Mouse (Mus musculus) liver, adult 2 months (tissue): Measurements from ENCODE around the gene Hcn3. TPM values are rescaled to one million over a fixed set of nuclear protein-coding genes. Genes with fewer than 3 reads are reported as not detected.

Experiments
- DNase-seq: peaks from one replicate; pipeline ENCODE4 v3.0.0-alpha.2; 2011; ENCODE audit warnings: low read depth, low spot score; ENCODE audit errors: extremely low read depth
- H3K27ac ChIP-seq: fragments of 200-500 bp; replicated peaks from 2 replicates; pipeline ENCODE4 v1.5.1; 2012; ENCODE audit warnings: low read depth, mild to moderate bottlenecking, control low read depth, inconsistent platforms, low read length; ENCODE audit not compliant: insufficient read depth
- H3K27me3 ChIP-seq: fragments of 200-500 bp; 2 replicates; pipeline ENCODE4 v1.6.1; 2012; ENCODE audit warnings: mild to moderate bottlenecking, moderate library complexity, low read length, inconsistent platforms; ENCODE audit not compliant: control insufficient read depth, insufficient read depth
- H3K36me3 ChIP-seq: fragments of 200-500 bp; 2 replicates; pipeline ENCODE4 v1.6.1; 2012; ENCODE audit warnings: low read length, inconsistent platforms; ENCODE audit not compliant: control insufficient read depth, insufficient read depth
- H3K4me1 ChIP-seq: fragments of 200-500 bp; 2 replicates; pipeline ENCODE4 v1.6.1; 2011; ENCODE audit warnings: low read length; ENCODE audit not compliant: control insufficient read depth, insufficient read depth
- H3K4me3 ChIP-seq: fragments of 200-500 bp; 2 replicates; pipeline ENCODE4 v1.5.1; 2011; ENCODE audit warnings: low read depth, mild to moderate bottlenecking, control low read depth, low read length, moderate library complexity; ENCODE audit not compliant: insufficient read depth
- H3K79me2 ChIP-seq: fragments of 200-500 bp; 2 replicates; pipeline ENCODE4 v1.6.1; 2012; ENCODE audit warnings: inconsistent platforms, mild to moderate bottlenecking, low read length, moderate library complexity; ENCODE audit not compliant: control insufficient read depth, insufficient read depth
- H3K9ac ChIP-seq: fragments of 200-500 bp; 2 replicates; pipeline ENCODE4 v1.6.1; 2012; ENCODE audit warnings: low read depth, mild to moderate bottlenecking, control low read depth, inconsistent platforms, low read length
- CTCF ChIP-seq: fragments of 200-500 bp; IDR thresholded peaks from 2 replicates; pipeline ENCODE4 v1.5.1; 2011; ENCODE audit warnings: low read depth, low read length, control low read depth
- POLR2A ChIP-seq: fragments of 200-500 bp; IDR thresholded peaks from 2 replicates; pipeline ENCODE4 v1.6.1; 2011; ENCODE audit warnings: low read length, control low read depth; ENCODE audit not compliant: insufficient read depth; ENCODE audit errors: extremely low read depth
- WGBS: fragments of 180-500 bp; shearing (Covaris S2); methylation state at CpG from one replicate; pipeline ENCODE4 v1.1.7; 2018; 5-methylcytosine and 5-hydroxymethylcytosine counted together
- polyA plus RNA-seq: library from polyadenylated mRNA; depleted of rRNA; stranded (reverse); fragments of >200 nt; gene quantifications from 2 replicates; pipeline ENCODE4 v1.2.3, GENCODE M21; 2012
- total RNA-seq: library from RNA; depleted of rRNA; stranded (reverse); fragments of >200 nt; gene quantifications from 2 replicates; pipeline ENCODE4 v1.2.3, GENCODE M21; 2014

Hcn3 gene
- total and polyA plus RNA-seq, 2 experiments: 0.09 to 0.44 TPM

GRCm38 (mm10) chr3:89124241-89124640 is 35.8 kb downstream of the Hcn3 start:
- no peaks in the 10 kb centered on the region for H3K36me3 ChIP-seq
- 30% methylated on average over 3 of the region's 3 CpGs for WGBS

GRCm38 (mm10) chr3:89123313-89123712 is 36.7 kb downstream of the Hcn3 start:
- H3K36me3 ChIP-seq: no peaks in the 10 kb centered on the region
- no peaks in the 10 kb centered on the region for H3K4me1 ChIP-seq
- no peaks in the 10 kb centered on the region for H3K79me2 ChIP-seq
- no peak overlapping the region for H3K27ac ChIP-seq
- 51% methylated on average over 2 of the region's 2 CpGs for whole genome bisulfite sequencing
- H3K4me3 ChIP-seq: no peak overlapping the region
- no peak for DNase-seq
- no peak for TF ChIP-seq POLR2A
- TF ChIP-seq CTCF: no peak
- H3K27me3 ChIP-seq: no peaks in the 10 kb centered on the region
- H3K9ac ChIP-seq: no peak overlapping the region

More at GRCm38 (mm10) chr3:89124241-89124640, 35.8 kb downstream of the Hcn3 start:
- no peak overlapping the region for H3K9ac ChIP-seq
- TF ChIP-seq CTCF: no peak
- TF ChIP-seq POLR2A: no peak
- no peak overlapping the region for H3K4me3 ChIP-seq
- H3K27me3 ChIP-seq: no peaks in the 10 kb centered on the region
- no peak overlapping the region for H3K27ac ChIP-seq
- no peaks in the 10 kb centered on the region for H3K4me1 ChIP-seq
- DNase-seq: no peak
- no peaks in the 10 kb centered on the region for H3K79me2 ChIP-seq

- no peak overlapping the region for H3K4me3 ChIP-seq
- H3K9ac ChIP-seq: no peak overlapping the region
- no peaks in the 10 kb centered on the region for H3K27me3 ChIP-seq
- no peak overlapping the region for H3K27ac ChIP-seq
- no peaks in the 10 kb centered on the region for H3K79me2 ChIP-seq
- DNase-seq: peak; percentile 63
- TF ChIP-seq CTCF (peak; percentile 48), POLR2A (no peak)
- peaks cover 3% of the 10 kb centered on the region; the same call in 1 of the 2 replicates for H3K4me1 ChIP-seq
- 15% methylated on average over 2 of the region's 2 CpGs for WGBS
- H3K36me3 ChIP-seq: no peaks in the 10 kb centered on the region
Observed at GRCm38 (mm10) chr3:89115522-89115921, 44.5 kb downstream of the Hcn3 start.

- H3K27ac ChIP-seq: peak overlapping the region; percentile 99
- WGBS: 37% methylated on average over 4 of the region's 4 CpGs
- H3K79me2 ChIP-seq: no peaks in the 10 kb centered on the region
- TF ChIP-seq CTCF (no peak), POLR2A (0 out of 2 replicates have a peak, but pooled peaks have one; percentile 28)
- peaks cover 7% of the 10 kb centered on the region; the same call in 1 of the 2 replicates for H3K4me1 ChIP-seq
- DNase-seq: peak; percentile 99
- peak overlapping the region; percentile 37; the same call in 1 of the 2 replicates for H3K9ac ChIP-seq
- no peak overlapping the region for H3K4me3 ChIP-seq
- H3K36me3 ChIP-seq: no peaks in the 10 kb centered on the region
- no peaks in the 10 kb centered on the region for H3K27me3 ChIP-seq
Observed at GRCm38 (mm10) chr3:89113058-89113457, 46.9 kb downstream of the Hcn3 start.

GRCm38 (mm10) chr3:89108146-89108545 is 51.9 kb downstream of the Hcn3 start:
- Histone ChIP-seq H3K36me3 (no peaks in the 10 kb centered on the region), H3K27ac (no peak overlapping the region), H3K79me2 (no peaks in the 10 kb centered on the region), H3K9ac (no peak overlapping the region), H3K27me3 (no peaks in the 10 kb centered on the region), H3K4me1 (peaks cover 11% of the 10 kb centered on the region), H3K4me3 (no peak overlapping the region)
- DNase-seq: peak; percentile 90
- no peak for TF ChIP-seq POLR2A
- TF ChIP-seq CTCF: no peak
- 17% methylated on average over 1 of the region's 1 CpGs for WGBS

- TF ChIP-seq POLR2A: no peak
- no peak for TF ChIP-seq CTCF
- H3K4me1 ChIP-seq: peaks cover 16% of the 10 kb centered on the region
- H3K36me3 ChIP-seq: no peaks in the 10 kb centered on the region
- no peak for DNase-seq
- no peaks in the 10 kb centered on the region for H3K79me2 ChIP-seq
- no peak overlapping the region for H3K9ac ChIP-seq
- 67% methylated on average over 3 of the region's 3 CpGs for WGBS
- no peak overlapping the region for H3K27ac ChIP-seq
- H3K4me3 ChIP-seq: no peak overlapping the region
- no peaks in the 10 kb centered on the region for H3K27me3 ChIP-seq
Observed at GRCm38 (mm10) chr3:89107545-89107944, 52.5 kb downstream of the Hcn3 start.
